ENCODE assay signal across 27 mouse cellular contexts in the genomic region with DNA sequence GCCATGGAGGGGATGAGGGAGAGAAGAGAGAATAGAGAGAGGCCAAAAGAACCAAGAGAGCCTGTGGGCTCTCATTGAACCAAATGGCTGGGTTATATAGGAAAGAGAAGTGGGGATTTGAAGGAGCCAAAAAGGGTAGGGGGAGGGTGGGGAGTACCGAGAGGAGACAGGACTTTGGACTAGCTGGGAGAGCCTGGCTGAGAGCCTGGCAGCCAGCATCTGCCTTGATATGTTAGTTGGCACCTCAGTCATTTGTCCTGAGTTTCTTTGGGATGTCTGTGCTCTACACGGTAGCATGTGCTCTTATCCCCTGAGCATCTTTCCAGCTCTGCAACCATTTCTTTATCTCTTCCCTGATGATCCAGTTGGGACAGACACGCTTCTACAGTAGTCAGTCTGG. TPM values are rescaled to one million over a fixed set of nuclear protein-coding genes. Genes with fewer than 3 reads are reported as not detected.
DNase-seq lines count a peak whose midpoint lies in the region; ATAC-seq and TF ChIP-seq lines count a peak whose summit lies in the region.
"Had no signal": no experiment of that assay in that cellular context is flagged by ENCODE, and none has a peak within 500 bp of the region (broad histone marks: within the 10 kb centered on the region; RNA-seq: fewer than 3 reads in every experiment).

No protein-coding gene starts in this region.

- peaks cover 18% of the 10 kb centered on the region for H3K36me3 ChIP-seq in forebrain, embryonic 16.5 days (ENCODE audit: control insufficient read depth, insufficient read depth)
- no peaks in the 10 kb centered on the region; the same call in 1 of the 2 replicates for H3K36me3 ChIP-seq in forebrain, embryonic 11.5 days (ENCODE audit: control insufficient read depth, insufficient read depth, low read length)
- H3K36me3 ChIP-seq in hindbrain, postnatal 0 days (ENCODE audit: insufficient read depth, low read length) = peaks cover 47% of the 10 kb centered on the region; the same call in 1 of the 2 replicates
- H3K36me3 ChIP-seq in hindbrain, embryonic 12.5 days = peaks cover 71% of the 10 kb centered on the region

- no peak overlapping the region for H3K9ac ChIP-seq in forebrain, embryonic 16.5 days (replicated peaks; ENCODE audit: low read depth, low read length)
- no peak overlapping the region for H3K9ac ChIP-seq in forebrain, embryonic 11.5 days (ENCODE audit: low read length)
- no peak overlapping the region for H3K9ac ChIP-seq in hindbrain, postnatal 0 days (replicated peaks; ENCODE audit: low read length)
- H3K9ac ChIP-seq in hindbrain, embryonic 12.5 days = no peak overlapping the region
- H3K9ac ChIP-seq: embryonic facial prominence, embryonic 13.5 days; embryonic facial prominence, embryonic 15.5 days had no signal

- ATAC-seq in forebrain, embryonic 16.5 days = 0 out of 2 replicates have a peak, but pooled peaks have one; percentile 31
- no peak for ATAC-seq in forebrain, embryonic 11.5 days (replicated peaks; ENCODE audit: low FRiP score)
- no peak for ATAC-seq in hindbrain, postnatal 0 days
- no peak for ATAC-seq in hindbrain, embryonic 12.5 days (ENCODE audit: low FRiP score)
- ATAC-seq: activated CD4-positive, CD25-positive, alpha-beta regulatory T cell, adult 4 months; CD4-positive, CD25-positive, alpha-beta regulatory T cell, adult 4 months; Patski had no signal

- no peak for TF ChIP-seq CTCF in hindbrain, postnatal 0 days (IDR thresholded peaks at IDR 0.05; ENCODE audit: low read depth)
- no peak for TF ChIP-seq CTCF in brain, embryonic 14.5 days (IDR thresholded peaks at IDR 0.05; ENCODE audit: borderline replicate concordance, extremely low read depth, insufficient read depth, insufficient read length)

- H3K4me3 ChIP-seq in forebrain, embryonic 16.5 days (replicated peaks; ENCODE audit: low read length) = no peak overlapping the region
- H3K4me3 ChIP-seq in forebrain, embryonic 11.5 days (ENCODE audit: low read depth, low read length) = no peak overlapping the region
- no peak overlapping the region for H3K4me3 ChIP-seq in hindbrain, postnatal 0 days (ENCODE audit: low read length)
- H3K4me3 ChIP-seq in hindbrain, embryonic 12.5 days = no peak overlapping the region
- H3K4me3 ChIP-seq: embryonic facial prominence, embryonic 13.5 days; embryonic facial prominence, embryonic 15.5 days; erythroblast, embryonic 14.5 days; forebrain, embryonic 10.5 days had no signal

- no peaks in the 10 kb centered on the region for H3K4me1 ChIP-seq in forebrain, embryonic 16.5 days (replicated peaks; ENCODE audit: control insufficient read depth, insufficient read depth, low read length)
- no peaks in the 10 kb centered on the region for H3K4me1 ChIP-seq in forebrain, embryonic 11.5 days (replicated peaks; ENCODE audit: control insufficient read depth, insufficient read depth, low read length)
- H3K4me1 ChIP-seq in hindbrain, postnatal 0 days (ENCODE audit: insufficient read depth, low read length) = no peaks in the 10 kb centered on the region
- no peaks in the 10 kb centered on the region for H3K4me1 ChIP-seq in hindbrain, embryonic 12.5 days
- H3K4me1 ChIP-seq: embryonic facial prominence, embryonic 13.5 days; embryonic facial prominence, embryonic 15.5 days; forebrain, embryonic 10.5 days had no signal

- no peak overlapping the region for H3K27ac ChIP-seq in forebrain, embryonic 16.5 days (ENCODE audit: low read length)
- H3K27ac ChIP-seq in forebrain, embryonic 11.5 days (ENCODE audit: low read depth, low read length) = no peak overlapping the region
- H3K27ac ChIP-seq in hindbrain, postnatal 0 days = no peak overlapping the region
- H3K27ac ChIP-seq in hindbrain, embryonic 12.5 days = no peak overlapping the region
- H3K27ac ChIP-seq: embryonic facial prominence, embryonic 13.5 days; embryonic facial prominence, embryonic 15.5 days; forebrain, embryonic 10.5 days had no signal

- no peak overlapping the region for H3K4me2 ChIP-seq in forebrain, embryonic 16.5 days (ENCODE audit: low read length)
- H3K4me2 ChIP-seq in forebrain, embryonic 11.5 days (ENCODE audit: low read depth, low read length, severe bottlenecking) = no peak overlapping the region
- no peak overlapping the region for H3K4me2 ChIP-seq in hindbrain, postnatal 0 days (ENCODE audit: low read depth, low read length)
- H3K4me2 ChIP-seq in hindbrain, embryonic 12.5 days (replicated peaks) = no peak overlapping the region
- H3K4me2 ChIP-seq: embryonic facial prominence, embryonic 13.5 days; embryonic facial prominence, embryonic 15.5 days had no signal

- 75% methylated on average over 3 of the region's 3 CpGs for WGBS in forebrain, embryonic 16.5 days
- 92% methylated on average over 3 of the region's 3 CpGs for WGBS in forebrain, embryonic 11.5 days
- 74% methylated on average over 3 of the region's 3 CpGs for WGBS in hindbrain, postnatal 0 days
- 94% methylated on average over 3 of the region's 3 CpGs for WGBS in hindbrain, embryonic 12.5 days

- peak; percentile 51 to 69 for DNase-seq in cerebellum, postnatal 10 days
- no peak for DNase-seq in cerebellum, postnatal 14 days
- no peak for DNase-seq in forebrain, embryonic 11.5 days (ENCODE audit: low spot score)
- peak; percentile 11 for DNase-seq in hindbrain, postnatal 0 days (ENCODE audit: low spot score)
- peak; percentile 40 for DNase-seq in brain, embryonic 14.5 days (ENCODE audit: low read depth)
- DNase-seq: adrenal gland, adult 8-10 months; adrenal gland, postnatal 14 days; adrenal gland, postnatal 36 days; B cell, adult 2 months; cerebellum, adult 11 months; cerebellum, adult 18-20 months; cerebellum, adult 8-10 months; cerebellum, adult 9-11 months; cerebellum, postnatal 36 days; embryo, embryonic 11 days had no signal

- no peaks in the 10 kb centered on the region for H3K9me3 ChIP-seq in forebrain, embryonic 16.5 days (ENCODE audit: control insufficient read depth, low read length)
- no peaks in the 10 kb centered on the region for H3K9me3 ChIP-seq in forebrain, embryonic 11.5 days (ENCODE audit: control insufficient read depth, low read length)
- no peaks in the 10 kb centered on the region for H3K9me3 ChIP-seq in hindbrain, postnatal 0 days (ENCODE audit: low read length)
- H3K9me3 ChIP-seq in hindbrain, embryonic 12.5 days (replicated peaks) = no peaks in the 10 kb centered on the region
- H3K9me3 ChIP-seq: embryonic facial prominence, embryonic 13.5 days; embryonic facial prominence, embryonic 15.5 days; forebrain, embryonic 10.5 days; G1E had no signal

- H3K27me3 ChIP-seq in forebrain, embryonic 16.5 days (replicated peaks; ENCODE audit: control insufficient read depth, insufficient read depth, low read length) = no peaks in the 10 kb centered on the region
- H3K27me3 ChIP-seq in forebrain, embryonic 11.5 days (ENCODE audit: control insufficient read depth, insufficient read depth, low read length) = no peaks in the 10 kb centered on the region
- H3K27me3 ChIP-seq in hindbrain, postnatal 0 days (ENCODE audit: insufficient read depth, low read length) = no peaks in the 10 kb centered on the region
- no peaks in the 10 kb centered on the region for H3K27me3 ChIP-seq in hindbrain, embryonic 12.5 days
- H3K27me3 ChIP-seq: CH12.LX; embryonic facial prominence, embryonic 13.5 days; embryonic facial prominence, embryonic 15.5 days; Patski had no signal

- TF ChIP-seq POLR2A in brain, embryonic 14.5 days (IDR thresholded peaks at IDR 0.05; ENCODE audit: borderline replicate concordance, extremely low read depth, insufficient read depth, insufficient read length, poor library complexity, severe bottlenecking) = no peak

RNA-seq across cellular contexts. Expression of a gene that starts 20.1 kb away (rescaled TPM):
- 46.0 and 47.1 TPM in 2 replicates for polyA plus RNA-seq in forebrain, embryonic 16.5 days (2015; fragmentation: Nextera tagmentation; extraction: Ambion mirVana)
- 20.2 TPM in 2 replicates for polyA plus RNA-seq in forebrain, embryonic 11.5 days (2014; fragmentation: Nextera tagmentation; extraction: Ambion mirVana)
- 53.6 and 61.5 TPM in 2 replicates for total RNA-seq in hindbrain, postnatal 0 days (2014; rRNA removed)
- 36.9 and 37.9 TPM in 2 replicates for polyA plus RNA-seq in hindbrain, postnatal 0 days (2015; fragmentation: Nextera tagmentation; extraction: Ambion mirVana)
- polyA plus RNA-seq in hindbrain, embryonic 12.5 days (2016; fragmentation: Nextera tagmentation; extraction: Ambion mirVana) = 35.3 and 35.8 TPM in 2 replicates
- 38.5 and 52.6 TPM in 2 replicates for polyA plus RNA-seq in brain, embryonic 14.5 days (2012; rRNA removed)

RNA-seq across cellular contexts. Expression of a gene that starts 23.5 kb away (rescaled TPM):
- 0.47 and 0.86 TPM in 2 replicates for polyA plus RNA-seq in forebrain, embryonic 16.5 days (2015; fragmentation: Nextera tagmentation; extraction: Ambion mirVana)
- polyA plus RNA-seq in forebrain, embryonic 11.5 days (2014; fragmentation: Nextera tagmentation; extraction: Ambion mirVana) = 0.15 and 0.20 TPM in 2 replicates
- total RNA-seq in hindbrain, postnatal 0 days (2014; rRNA removed) = 0.58 and 1.2 TPM in 2 replicates
- 0.55 and 0.64 TPM in 2 replicates for polyA plus RNA-seq in hindbrain, postnatal 0 days (2015; fragmentation: Nextera tagmentation; extraction: Ambion mirVana)
- polyA plus RNA-seq in hindbrain, embryonic 12.5 days (2016; fragmentation: Nextera tagmentation; extraction: Ambion mirVana) = 0.19 and 0.38 TPM in 2 replicates
- polyA plus RNA-seq in brain, embryonic 14.5 days (2012; rRNA removed) = 1.2 and 1.4 TPM in 2 replicates
- total RNA-seq: common myeloid progenitor, adult 5-6 weeks had no signal
- polyA plus RNA-seq: activated CD4-positive, CD25-positive, alpha-beta regulatory T cell, adult 4 months; CD4-positive, CD25-positive, alpha-beta regulatory T cell, adult 4 months; G1E had no signal

RNA-seq across cellular contexts. Expression of a gene that starts 47.0 kb away (rescaled TPM):
- 5.7 and 6.0 TPM in 2 replicates for polyA plus RNA-seq in forebrain, embryonic 16.5 days (2015; fragmentation: Nextera tagmentation; extraction: Ambion mirVana)
- 0.20 and 0.48 TPM in 2 replicates for polyA plus RNA-seq in forebrain, embryonic 11.5 days (2014; fragmentation: Nextera tagmentation; extraction: Ambion mirVana)
- 13.2 and 18.7 TPM in 2 replicates for total RNA-seq in hindbrain, postnatal 0 days (2014; rRNA removed)
- 2.4 and 3.0 TPM in 2 replicates for polyA plus RNA-seq in hindbrain, postnatal 0 days (2015; fragmentation: Nextera tagmentation; extraction: Ambion mirVana)
- polyA plus RNA-seq in hindbrain, embryonic 12.5 days (2016; fragmentation: Nextera tagmentation; extraction: Ambion mirVana) = 0.51 and 0.61 TPM in 2 replicates
- 15.0 and 22.7 TPM in 2 replicates for polyA plus RNA-seq in brain, embryonic 14.5 days (2012; rRNA removed)
- total RNA-seq: CH12.LX; common myeloid progenitor, adult 5-6 weeks; G1E had no signal
- polyA plus RNA-seq: activated CD4-positive, CD25-positive, alpha-beta regulatory T cell, adult 4 months; CD4-positive, CD25-positive, alpha-beta regulatory T cell, adult 4 months; G1E had no signal

Comparison
In these comparisons a context has a peak if more than half of its experiments do, and no peak if none do; other contexts are left out.
1. DNase-seq: peak in cerebellum, postnatal 10 days (2 of 2), hindbrain, postnatal 0 days (single experiment) and brain, embryonic 14.5 days (single experiment); none in cerebellum, postnatal 14 days (0 of 2) and forebrain, embryonic 11.5 days (single experiment).